Mouse (Mus musculus) lung, adult 2 months (tissue): Measurements from ENCODE around the gene Cyb5r3.

Source experiments
- CTCF ChIP-seq: fragments of 200-500 bp; IDR thresholded peaks from 2 replicates; pipeline ENCODE4 v1.5.1; 2011; ENCODE audit warnings: mild to moderate bottlenecking, low read length, control low read depth; ENCODE audit not compliant: insufficient read depth
- POLR2A ChIP-seq: fragments of 200-500 bp; IDR thresholded peaks from 2 replicates; pipeline ENCODE4 v1.6.1; 2011; ENCODE audit warnings: low read depth, mild to moderate bottlenecking, control low read depth, low read length, borderline replicate concordance; ENCODE audit errors: extremely low read depth

- no peak for TF ChIP-seq CTCF
- TF ChIP-seq POLR2A, result no peak
These were observed 21.7 kb downstream of the Cyb5r3 start for GRCm38 (mm10) chr15:83150694-83151093.
